Comparison of ENCODE assay signal across 17 mouse cellular contexts in genomic region chr4:13287372-13287771, GRCm38 (mm10).
"Had no signal": no experiment of that assay in that cellular context is flagged by ENCODE, and none has a peak within 500 bp of the region (broad histone marks: within the 10 kb centered on the region; RNA-seq: fewer than 3 reads in every experiment).

No protein-coding gene starts in this region.

- H3K9ac ChIP-seq: liver, embryonic 13.5 days; midbrain, embryonic 13.5 days; neural tube, embryonic 12.5 days; neural tube, embryonic 15.5 days had no signal

- H3K27me3 ChIP-seq: liver, embryonic 13.5 days; midbrain, embryonic 13.5 days; neural tube, embryonic 12.5 days; neural tube, embryonic 15.5 days had no signal

- H3K36me3 ChIP-seq: liver, embryonic 13.5 days; midbrain, embryonic 13.5 days; neural tube, embryonic 12.5 days; neural tube, embryonic 15.5 days had no signal

- H3K27ac ChIP-seq: kidney, postnatal 0 days; left cerebral cortex, adult 2 months; liver, embryonic 13.5 days; midbrain, embryonic 13.5 days; neural tube, embryonic 12.5 days; neural tube, embryonic 15.5 days had no signal

- H3K4me1 ChIP-seq: liver, embryonic 13.5 days; neural tube, embryonic 15.5 days had no signal

- H3K4me2 ChIP-seq: liver, embryonic 13.5 days; midbrain, embryonic 13.5 days; neural tube, embryonic 12.5 days; neural tube, embryonic 15.5 days had no signal

- H3K9me3 ChIP-seq: liver, embryonic 13.5 days; midbrain, embryonic 13.5 days; neural tube, embryonic 12.5 days; neural tube, embryonic 15.5 days had no signal

- DNase-seq: kidney, adult 2 months; kidney, postnatal 25 days; layer of hippocampus, postnatal 36 days; liver, embryonic 13.5 days; lung, adult 2 months; lung, postnatal 14 days; lung, postnatal 4 days; right cerebral cortex, adult 18-20 months; right cerebral cortex, postnatal 25 days; thymus, adult 18-20 months had no signal

- ATAC-seq: midbrain, embryonic 13.5 days; midbrain, embryonic 16.5 days had no signal

- H3K4me3 ChIP-seq: layer of hippocampus, adult 2 months; left cerebral cortex, adult 2 months; liver, embryonic 13.5 days; midbrain, embryonic 13.5 days; neural tube, embryonic 12.5 days; neural tube, embryonic 15.5 days had no signal
